Comparison of ENCODE assay signal across 8 mouse cellular contexts in genomic region chr12:59012710-59013091, GRCm38 (mm10). TPM values are rescaled to one million over a fixed set of nuclear protein-coding genes. Genes with fewer than 3 reads are reported as not detected.
DNase-seq lines count a peak whose midpoint lies in the region; ATAC-seq lines count a peak whose summit lies in the region.

No protein-coding gene starts in this region.

- H3K4me2 ChIP-seq in kidney, embryonic 14.5 days (replicated peaks; ENCODE audit: low read depth, low read length), result peak overlapping the region; percentile 78
- peak overlapping the region; percentile 74 for H3K4me2 ChIP-seq in heart, embryonic 11.5 days
- H3K4me2 ChIP-seq in liver, embryonic 11.5 days, result peak overlapping the region; percentile 78

- peak overlapping the region; percentile 86 for H3K4me3 ChIP-seq in kidney, embryonic 14.5 days (ENCODE audit: low read length)
- peak overlapping the region; percentile 69 for H3K4me3 ChIP-seq in heart, embryonic 11.5 days (ENCODE audit: low read depth, low read length)
- peak overlapping the region; percentile 63 for H3K4me3 ChIP-seq in liver, embryonic 11.5 days (ENCODE audit: low read depth, low read length)

- no peak for DNase-seq in kidney, postnatal 4 days
- peak; percentile 30 for DNase-seq in NIH3T3 (ENCODE audit: low read depth)
- DNase-seq in liver, embryonic 11.5 days (ENCODE audit: low spot score), result peak; percentile 35
- peak; percentile 32 for DNase-seq in splenic B cell, adult 2 months (ENCODE audit: low read depth, low spot score)
- DNase-seq in right cerebral cortex, postnatal 4 days, result no peak

- no peaks in the 10 kb centered on the region for H3K9me3 ChIP-seq in kidney, embryonic 14.5 days (ENCODE audit: control insufficient read depth, low read length)
- H3K9me3 ChIP-seq in heart, embryonic 11.5 days (replicated peaks; ENCODE audit: control insufficient read depth, low read length), result no peaks in the 10 kb centered on the region
- no peaks in the 10 kb centered on the region for H3K9me3 ChIP-seq in liver, embryonic 11.5 days (ENCODE audit: control insufficient read depth, low read length)

- WGBS in kidney, embryonic 14.5 days, result 2% methylated on average over 7 of the region's 7 CpGs
- 2% methylated on average over 7 of the region's 7 CpGs for WGBS in heart, embryonic 11.5 days (ENCODE audit: insufficient replicate concordance)
- 2% methylated on average over 7 of the region's 7 CpGs for WGBS in liver, embryonic 11.5 days

- no peaks in the 10 kb centered on the region for H3K27me3 ChIP-seq in kidney, embryonic 14.5 days (ENCODE audit: control insufficient read depth, insufficient read depth, low read length)
- H3K27me3 ChIP-seq in heart, embryonic 11.5 days (ENCODE audit: control insufficient read depth, insufficient read depth, low read length), result no peaks in the 10 kb centered on the region
- H3K27me3 ChIP-seq in liver, embryonic 11.5 days (replicated peaks; ENCODE audit: control insufficient read depth, insufficient read depth, low read length), result no peaks in the 10 kb centered on the region
- no peaks in the 10 kb centered on the region for H3K27me3 ChIP-seq in splenic B cell, adult 2 months (ENCODE audit: control insufficient read depth, insufficient read depth, low read length, poor library complexity, severe bottlenecking)

- peaks cover 29% of the 10 kb centered on the region; the same call in 1 of the 2 replicates for H3K4me1 ChIP-seq in kidney, embryonic 14.5 days (ENCODE audit: control insufficient read depth, insufficient read depth, low read length)
- peaks cover 9% of the 10 kb centered on the region; the same call in 1 of the 2 replicates for H3K4me1 ChIP-seq in heart, embryonic 11.5 days (ENCODE audit: control insufficient read depth, insufficient read depth, low read length)
- peaks cover 8% of the 10 kb centered on the region for H3K4me1 ChIP-seq in liver, embryonic 11.5 days (replicated peaks; ENCODE audit: control insufficient read depth, insufficient read depth, low read length)

- peak overlapping the region; percentile 32 for H3K27ac ChIP-seq in kidney, embryonic 14.5 days (ENCODE audit: low read depth, low read length)
- peak overlapping the region; percentile 91 for H3K27ac ChIP-seq in heart, embryonic 11.5 days (ENCODE audit: low read depth, low read length)
- peak overlapping the region; percentile 82 for H3K27ac ChIP-seq in liver, embryonic 11.5 days (ENCODE audit: low read depth, low read length)

- no peaks in the 10 kb centered on the region; the same call in 1 of the 2 replicates for H3K36me3 ChIP-seq in kidney, embryonic 14.5 days (ENCODE audit: control insufficient read depth, insufficient read depth, low read length)
- H3K36me3 ChIP-seq in heart, embryonic 11.5 days (ENCODE audit: control insufficient read depth, insufficient read depth, low read length), result no peaks in the 10 kb centered on the region
- peaks cover 4% of the 10 kb centered on the region; the same call in 1 of the 2 replicates for H3K36me3 ChIP-seq in liver, embryonic 11.5 days (ENCODE audit: control insufficient read depth, insufficient read depth, low read length)
- no peaks in the 10 kb centered on the region for H3K36me3 ChIP-seq in splenic B cell, adult 2 months (ENCODE audit: control insufficient read depth, insufficient read depth, low read length, poor library complexity, severe bottlenecking)

- no peak for ATAC-seq in kidney, embryonic 14.5 days (ENCODE audit: low FRiP score, low TSS enrichment)
- no peak for ATAC-seq in heart, embryonic 11.5 days (replicated peaks; ENCODE audit: insufficient number of reproducible peaks, low FRiP score, low TSS enrichment)
- ATAC-seq in liver, embryonic 11.5 days (replicated peaks; ENCODE audit: low FRiP score), result no peak
- no peak for ATAC-seq in cerebellum, adult (ENCODE audit: insufficient number of reproducible peaks, low FRiP score, low TSS enrichment)

- peak overlapping the region; percentile 74; the same call in 1 of the 2 replicates for H3K9ac ChIP-seq in kidney, embryonic 14.5 days (ENCODE audit: low read depth, low read length)
- H3K9ac ChIP-seq in heart, embryonic 11.5 days (ENCODE audit: low read depth, low read length), result peak overlapping the region; percentile 82
- peak overlapping the region; percentile 90 for H3K9ac ChIP-seq in liver, embryonic 11.5 days (ENCODE audit: low read depth, low read length)

RNA-seq across cellular contexts. Expression of gene Gemin2, which starts 0.5 kb away (rescaled TPM):
- polyA plus RNA-seq in kidney, embryonic 14.5 days (2014; fragmentation: Nextera tagmentation; extraction: Ambion mirVana), result 28.1 and 29.7 TPM in 2 replicates
- polyA plus RNA-seq in heart, embryonic 11.5 days (2014; fragmentation: Nextera tagmentation; extraction: Ambion mirVana), result 23.2 and 25.4 TPM in 2 replicates
- polyA plus RNA-seq in liver, embryonic 11.5 days (2014; fragmentation: Nextera tagmentation; extraction: Ambion mirVana), result 33.9 and 36.5 TPM in 2 replicates

RNA-seq across cellular contexts. Expression of gene Sec23a, which starts 0.9 kb away (rescaled TPM):
- polyA plus RNA-seq in kidney, embryonic 14.5 days (2014; fragmentation: Nextera tagmentation; extraction: Ambion mirVana), result 46.5 and 82.8 TPM in 2 replicates
- 77.8 and 103 TPM in 2 replicates for polyA plus RNA-seq in heart, embryonic 11.5 days (2014; fragmentation: Nextera tagmentation; extraction: Ambion mirVana)
- polyA plus RNA-seq in liver, embryonic 11.5 days (2014; fragmentation: Nextera tagmentation; extraction: Ambion mirVana), result 42.5 and 51.6 TPM in 2 replicates

RNA-seq across cellular contexts. Expression of gene Trappc6b, which starts 48.6 kb away (rescaled TPM):
- polyA plus RNA-seq in kidney, embryonic 14.5 days (2014; fragmentation: Nextera tagmentation; extraction: Ambion mirVana), result 64.7 and 76.5 TPM in 2 replicates
- polyA plus RNA-seq in heart, embryonic 11.5 days (2014; fragmentation: Nextera tagmentation; extraction: Ambion mirVana), result 62.5 and 64.2 TPM in 2 replicates
- 58.9 and 60.8 TPM in 2 replicates for polyA plus RNA-seq in liver, embryonic 11.5 days (2014; fragmentation: Nextera tagmentation; extraction: Ambion mirVana)

RNA-seq across cellular contexts. Expression of gene Pnn, which starts 54.0 kb away (rescaled TPM):
- polyA plus RNA-seq in kidney, embryonic 14.5 days (2014; fragmentation: Nextera tagmentation; extraction: Ambion mirVana), result 77.6 and 108 TPM in 2 replicates
- polyA plus RNA-seq in heart, embryonic 11.5 days (2014; fragmentation: Nextera tagmentation; extraction: Ambion mirVana), result 68.5 and 74.1 TPM in 2 replicates
- 90.7 and 92.2 TPM in 2 replicates for polyA plus RNA-seq in liver, embryonic 11.5 days (2014; fragmentation: Nextera tagmentation; extraction: Ambion mirVana)

Comparison
In these comparisons a context has a peak if more than half of its experiments do, and no peak if none do; other contexts are left out.
1. H3K27ac ChIP-seq: peak in every context shown above with its lines; median percentile 91 in heart, embryonic 11.5 days; 82 in liver, embryonic 11.5 days; 32 in kidney, embryonic 14.5 days.
2. DNase-seq: peak in NIH3T3 (single experiment), liver, embryonic 11.5 days (single experiment) and splenic B cell, adult 2 months (single experiment); none in kidney, postnatal 4 days (0 of 2) and right cerebral cortex, postnatal 4 days (single experiment).
3. Peak in every context shown above with its lines, with median percentiles within 50 percentile points of each other: H3K4me2 ChIP-seq, H3K4me3 ChIP-seq and H3K9ac ChIP-seq.